Mouse (Mus musculus) c-Kit-positive CD71-positive TER-119-negative erythroid progenitor cells, embryonic 14.5 days (primary cell): Measurements from ENCODE around the gene Dnmbp.

ENCODE experiments used
- DNase-seq: peaks from one replicate; pipeline ENCODE4 v3.0.0-alpha.2; 2013; ENCODE audit warnings: low read depth

Gene Dnmbp

GRCm38 (mm10) chr19:43906492-43906891, 33.5 kb downstream of the Dnmbp start:
- DNase-seq: no peak

GRCm38 (mm10) chr19:43905985-43906384, 34.0 kb downstream of the Dnmbp start:
- DNase-seq: no peak

- no peak for DNase-seq
These were observed 34.9 kb downstream of the Dnmbp start for GRCm38 (mm10) chr19:43905136-43905535.

GRCm38 (mm10) chr19:43904327-43904726, 35.7 kb downstream of the Dnmbp start:
- no peak for DNase-seq

GRCm38 (mm10) chr19:43902887-43903286, 37.1 kb downstream of the Dnmbp start:
- DNase-seq: no peak

- DNase-seq: no peak
These were observed 39.3 kb downstream of the Dnmbp start for GRCm38 (mm10) chr19:43900690-43901089.

GRCm38 (mm10) chr19:43898547-43898946, 41.4 kb downstream of the Dnmbp start:
- DNase-seq: no peak

GRCm38 (mm10) chr19:43896441-43896840, 43.5 kb downstream of the Dnmbp start:
- no peak for DNase-seq

GRCm38 (mm10) chr19:43895951-43896350, 44.0 kb downstream of the Dnmbp start:
- DNase-seq: no peak

- DNase-seq: no peak
These were observed 45.2 kb downstream of the Dnmbp start for GRCm38 (mm10) chr19:43894821-43895220.

GRCm38 (mm10) chr19:43894070-43894469, 45.9 kb downstream of the Dnmbp start:
- DNase-seq: no peak

GRCm38 (mm10) chr19:43890487-43890886, 49.5 kb downstream of the Dnmbp start:
- no peak for DNase-seq

- no peak for DNase-seq
These were observed 52.3 kb downstream of the Dnmbp start for GRCm38 (mm10) chr19:43887725-43888124.

- DNase-seq: no peak
These were observed 52.7 kb downstream of the Dnmbp start for GRCm38 (mm10) chr19:43887242-43887641.

- DNase-seq: no peak
These were observed 53.5 kb downstream of the Dnmbp start for GRCm38 (mm10) chr19:43886371-43887099.

- no peak for DNase-seq
These were observed 55.1 kb downstream of the Dnmbp start for GRCm38 (mm10) chr19:43884668-43885498.

GRCm38 (mm10) chr19:43882895-43883573, 57.0 kb downstream of the Dnmbp start:
- no peak for DNase-seq

- no peak for DNase-seq
These were observed 58.4 kb downstream of the Dnmbp start for GRCm38 (mm10) chr19:43881615-43882014.

GRCm38 (mm10) chr19:43880420-43880819, 59.6 kb downstream of the Dnmbp start:
- no peak for DNase-seq

GRCm38 (mm10) chr19:43879401-43880212, 60.4 kb downstream of the Dnmbp start:
- no peak for DNase-seq

GRCm38 (mm10) chr19:43878111-43879092, 61.6 kb downstream of the Dnmbp start:
- no peak for DNase-seq
